Mouse (Mus musculus) kidney, postnatal 0 days (tissue): ENCODE measurements around the gene Ghdc. TPM values are rescaled to one million over a fixed set of nuclear protein-coding genes. Genes with fewer than 3 reads are reported as not detected.
"Not testable (repeated sequence)": the region's sequence is repeated elsewhere in the genome, so short reads cannot be mapped to it uniquely, and the experiment has no call there.

Experiments used
- ATAC-seq: fragments of 200-750 bp; cut with Nextera tagmentation; replicated peaks from 2 replicates; pipeline ENCODE4 v1.8.0; 2017; ENCODE audit warnings: low read depth, moderate number of reproducible peaks, moderate TSS enrichment, moderate library complexity; ENCODE audit not compliant: low FRiP score
- DNase-seq: peaks from one replicate; pipeline ENCODE4 v3.0.0-alpha.2; 2016; ENCODE audit warnings: low spot score
- H3K27ac ChIP-seq: fragments of 300-500 bp; sonication (generic); 2 replicates; pipeline ENCODE4 v1.5.1; 2014; ENCODE audit warnings: mild to moderate bottlenecking
- H3K27me3 ChIP-seq: fragments of 300-500 bp; sonication (generic); 2 replicates; pipeline ENCODE4 v1.6.1; 2014; ENCODE audit warnings: low read length, mixed read lengths; ENCODE audit not compliant: insufficient read depth
- H3K36me3 ChIP-seq: fragments of 300-500 bp; sonication (generic); 2 replicates; pipeline ENCODE4 v1.6.1; 2014; ENCODE audit warnings: low read length, mixed read lengths; ENCODE audit not compliant: insufficient read depth
- H3K4me1 ChIP-seq: fragments of 300-500 bp; sonication (generic); replicated peaks from 2 replicates; pipeline ENCODE4 v1.6.1; 2014; ENCODE audit warnings: antibody characterized with exemption, low read length, mixed read lengths; ENCODE audit not compliant: insufficient read depth
- H3K4me2 ChIP-seq: fragments of 300-500 bp; sonication (generic); 2 replicates; pipeline ENCODE4 v1.6.1; 2014; ENCODE audit warnings: mild to moderate bottlenecking, low read length, moderate library complexity, mixed read lengths
- H3K4me3 ChIP-seq: fragments of 300-500 bp; sonication (generic); replicated peaks from 2 replicates; pipeline ENCODE4 v1.5.1; 2014; ENCODE audit warnings: low read depth, low read length
- H3K9ac ChIP-seq: fragments of 300-500 bp; sonication (generic); 2 replicates; pipeline ENCODE4 v1.6.1; 2014; ENCODE audit warnings: low read depth, low read length
- H3K9me3 ChIP-seq: fragments of 300-500 bp; sonication (generic); replicated peaks from 2 replicates; pipeline ENCODE4 v1.6.1; 2016; ENCODE audit warnings: low read length, inconsistent platforms, mixed read lengths
- CTCF ChIP-seq: IDR thresholded peaks from 2 replicates; pipeline ENCODE4 v1.5.1; 2016; ENCODE audit warnings: antibody characterized with exemption, low read depth, mild to moderate bottlenecking, moderate library complexity
- WGBS: fragments of 180-500 bp; shearing (Covaris S2); extraction: QIAGEN DNeasy Blood & Tissue Kit; methylation state at CpG from one replicate; pipeline ENCODE4 v1.1.7; 2014; 5-methylcytosine and 5-hydroxymethylcytosine counted together
- polyA plus RNA-seq: library from polyadenylated mRNA; unstranded; fragments of >200 nt; fragmentation: Nextera tagmentation; extraction: Ambion mirVana; gene quantifications from 2 replicates; pipeline ENCODE4 v1.2.1, GENCODE M21; 2015

Ghdc gene
- polyA plus RNA-seq, 1 experiment from 2014 or later = 4.8 TPM

DNA sequence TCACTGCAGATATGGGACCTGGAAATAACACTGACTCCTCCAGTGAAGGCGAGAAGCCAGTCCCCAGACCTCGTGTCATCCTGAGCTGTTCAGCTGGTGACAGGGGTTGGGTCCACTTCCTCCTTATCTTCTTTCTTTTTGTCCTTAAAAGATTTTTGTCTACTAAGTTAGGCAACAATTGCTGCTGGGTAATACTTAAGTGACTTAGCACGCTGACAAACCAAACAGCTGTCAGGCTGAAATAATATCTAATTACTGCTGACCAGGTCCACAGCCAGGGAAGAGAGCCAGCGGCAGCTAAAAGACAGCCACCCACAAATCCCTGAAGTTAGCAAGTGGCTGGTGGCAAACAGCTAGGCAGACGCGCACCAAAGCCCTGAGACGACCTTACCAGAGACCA, 34.8 kb upstream of the Ghdc start:
- TF ChIP-seq CTCF = no peak
- peaks cover 17% of the 10 kb centered on the region for H3K36me3 ChIP-seq
- ATAC-seq = no peak
- no peaks in the 10 kb centered on the region for H3K9me3 ChIP-seq
- DNase-seq = no peak
- WGBS = 62% methylated on average over 7 of the region's 7 CpGs
- H3K27me3 ChIP-seq = no peaks in the 10 kb centered on the region
- H3K27ac ChIP-seq = no peak overlapping the region
- H3K4me1 ChIP-seq = no peaks in the 10 kb centered on the region
- no peak overlapping the region for H3K4me3 ChIP-seq
- no peak overlapping the region for H3K4me2 ChIP-seq
- no peak overlapping the region for H3K9ac ChIP-seq

- WGBS = 96% methylated on average over 10 of the region's 10 CpGs
- no peaks in the 10 kb centered on the region for H3K9me3 ChIP-seq
- H3K9ac ChIP-seq = no peak overlapping the region
- H3K4me2 ChIP-seq = no peak overlapping the region
- no peak overlapping the region for H3K4me3 ChIP-seq
- H3K27ac ChIP-seq = no peak overlapping the region
- DNase-seq = no peak
- no peaks in the 10 kb centered on the region for H3K4me1 ChIP-seq
- no peak for TF ChIP-seq CTCF
- ATAC-seq = no peak
- H3K27me3 ChIP-seq = no peaks in the 10 kb centered on the region
- H3K36me3 ChIP-seq = peaks cover 17% of the 10 kb centered on the region
These were observed 33.7 kb upstream of the Ghdc start for GRCm38 (mm10) chr11:100804409-100804808.

DNA sequence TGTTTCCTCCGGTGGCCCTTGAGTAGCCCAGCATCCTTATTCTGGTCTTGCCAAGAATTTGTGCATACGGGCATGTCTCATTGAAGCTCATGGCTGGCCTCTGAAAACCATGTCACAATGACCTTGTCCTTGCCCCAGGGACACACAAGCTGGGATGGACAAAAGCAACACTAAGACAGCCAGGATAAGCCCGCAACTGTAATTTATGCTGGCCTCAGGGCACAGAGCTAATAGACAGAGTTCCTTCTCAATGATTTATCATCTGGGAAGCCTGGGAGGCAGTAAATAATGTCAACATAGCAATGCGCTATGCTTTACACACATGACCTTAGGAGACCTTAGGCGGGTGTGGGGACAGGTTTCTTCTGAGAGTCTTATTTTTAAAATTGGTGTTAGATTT, 28.7 kb upstream of the Ghdc start:
- no peak overlapping the region for H3K27ac ChIP-seq

GRCm38 (mm10) chr11:100796585-100796984, 25.8 kb upstream of the Ghdc start:
- TF ChIP-seq CTCF = no peak
- Histone ChIP-seq H3K27ac (no peak overlapping the region), H3K27me3 (no peaks in the 10 kb centered on the region), H3K36me3 (peaks cover 13% of the 10 kb centered on the region; the same call in 1 of the 2 replicates), H3K9ac (no peak overlapping the region), H3K4me1 (no peaks in the 10 kb centered on the region), H3K9me3 (no peaks in the 10 kb centered on the region), H3K4me3 (no peak overlapping the region), H3K4me2 (no peak overlapping the region)
- no peak for ATAC-seq
- DNase-seq = no peak
- WGBS = 74% methylated on average over 8 of the region's 8 CpGs

More for the DNA sequence above, 28.7 kb upstream of the Ghdc start:
- H3K4me3 ChIP-seq = no peak overlapping the region
- H3K4me1 ChIP-seq = no peaks in the 10 kb centered on the region
- H3K4me2 ChIP-seq = no peak overlapping the region
- no peak for TF ChIP-seq CTCF
- no peak overlapping the region for H3K9ac ChIP-seq
- DNase-seq (no peak), ATAC-seq (no peak)
- H3K9me3 ChIP-seq = no peaks in the 10 kb centered on the region
- WGBS = 44% methylated on average over 5 of the region's 5 CpGs
- no peaks in the 10 kb centered on the region for H3K27me3 ChIP-seq
- H3K36me3 ChIP-seq = peaks cover 19% of the 10 kb centered on the region; the same call in 1 of the 2 replicates

- peaks cover 10% of the 10 kb centered on the region; the same call in 1 of the 2 replicates for H3K36me3 ChIP-seq
- no peaks in the 10 kb centered on the region for H3K9me3 ChIP-seq
- no peak for TF ChIP-seq CTCF
- DNase-seq (no peak), ATAC-seq (no peak)
- H3K4me3 ChIP-seq = no peak overlapping the region
- no peaks in the 10 kb centered on the region for H3K27me3 ChIP-seq
- H3K4me1 ChIP-seq = no peaks in the 10 kb centered on the region
- H3K4me2 ChIP-seq = no peak overlapping the region
- H3K27ac ChIP-seq = no peak overlapping the region
- WGBS = 95% methylated on average over 2 of the region's 2 CpGs
- H3K9ac ChIP-seq = no peak overlapping the region
These were observed 24.6 kb upstream of the Ghdc start for GRCm38 (mm10) chr11:100795386-100795785.

GRCm38 (mm10) chr11:100791457-100792049, 20.8 kb upstream of the Ghdc start:
- no peak for TF ChIP-seq CTCF
- DNase-seq = no peak

GRCm38 (mm10) chr11:100790644-100791043, 19.9 kb upstream of the Ghdc start:
- 83% methylated on average over 9 of the region's 9 CpGs for whole genome bisulfite sequencing

More at GRCm38 (mm10) chr11:100791457-100792049, 20.8 kb upstream of the Ghdc start:
- no peak for ATAC-seq
- H3K4me2 ChIP-seq = no peak overlapping the region
- H3K4me1 ChIP-seq = no peaks in the 10 kb centered on the region
- no peaks in the 10 kb centered on the region for H3K27me3 ChIP-seq
- H3K27ac ChIP-seq = no peak overlapping the region
- no peak overlapping the region for H3K9ac ChIP-seq
- 78% methylated on average over 2 of the region's 2 CpGs for WGBS
- H3K9me3 ChIP-seq = no peaks in the 10 kb centered on the region
- H3K4me3 ChIP-seq = no peak overlapping the region
- H3K36me3 ChIP-seq = peaks cover 8% of the 10 kb centered on the region

More at GRCm38 (mm10) chr11:100790644-100791043, 19.9 kb upstream of the Ghdc start:
- not testable (repeated sequence) for H3K9ac ChIP-seq, ATAC-seq, H3K4me1 ChIP-seq, H3K4me2 ChIP-seq, H3K36me3 ChIP-seq, H3K9me3 ChIP-seq, H3K4me3 ChIP-seq, DNase-seq, H3K27me3 ChIP-seq, H3K27ac ChIP-seq
